Mouse (Mus musculus): ENCODE measurements at regions not wholly inside any gene's neighbourhood (a gene's known extent, or its start where the extent isn't known, plus 50 kb on each side); places are given as distances from the start of the nearest gene placed in this dataset.
A peak's percentile ranks its signal among the peaks of the same experiment; 100 is the strongest.

DNA sequence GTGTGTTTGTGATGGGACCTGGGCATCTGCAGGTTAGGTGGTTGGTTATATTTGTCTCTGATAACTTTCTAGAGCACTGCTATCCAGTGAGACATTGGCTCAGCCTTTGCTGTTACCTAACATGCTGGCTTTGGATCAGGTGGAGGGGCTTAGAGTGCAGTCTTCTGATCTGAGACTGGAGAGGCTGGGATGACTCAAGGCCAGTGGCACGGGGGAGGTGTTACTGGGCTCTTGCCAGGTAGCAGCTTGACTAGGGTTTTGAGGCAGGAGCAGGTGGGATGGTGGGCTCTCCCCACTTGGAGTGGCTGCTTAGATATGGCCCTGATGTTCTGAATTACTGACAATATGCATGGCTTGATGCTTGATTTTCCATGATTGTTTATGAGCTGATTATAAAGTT lies 236.0 kb downstream of the Zfp704 start:
- no peak for DNase-seq

GRCm38 (mm10) chr3:9370096-9370495 lies 239.8 kb downstream of the Zfp704 start:
- DNase-seq, result no peak

DNA sequence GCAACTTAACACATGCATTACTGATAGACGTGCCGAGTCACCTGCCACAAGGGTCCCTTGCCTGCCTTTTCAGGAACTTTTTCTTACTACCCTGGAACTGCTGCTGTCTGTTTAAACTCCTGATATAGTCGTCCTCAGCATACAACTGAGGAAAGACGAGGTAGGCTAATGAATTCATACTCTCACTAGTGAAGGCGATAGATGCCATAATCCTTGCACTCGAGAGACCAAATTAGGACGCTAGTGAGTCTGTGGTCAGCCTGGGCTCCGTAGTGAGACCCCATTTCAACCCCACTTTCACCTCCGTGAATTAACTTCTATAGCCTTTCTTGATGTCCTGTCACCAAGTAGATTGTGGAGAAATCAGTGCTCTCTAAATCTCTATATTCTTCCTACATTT lies 244.1 kb downstream of the Zfp704 start:
- DNase-seq, result no peak

DNA sequence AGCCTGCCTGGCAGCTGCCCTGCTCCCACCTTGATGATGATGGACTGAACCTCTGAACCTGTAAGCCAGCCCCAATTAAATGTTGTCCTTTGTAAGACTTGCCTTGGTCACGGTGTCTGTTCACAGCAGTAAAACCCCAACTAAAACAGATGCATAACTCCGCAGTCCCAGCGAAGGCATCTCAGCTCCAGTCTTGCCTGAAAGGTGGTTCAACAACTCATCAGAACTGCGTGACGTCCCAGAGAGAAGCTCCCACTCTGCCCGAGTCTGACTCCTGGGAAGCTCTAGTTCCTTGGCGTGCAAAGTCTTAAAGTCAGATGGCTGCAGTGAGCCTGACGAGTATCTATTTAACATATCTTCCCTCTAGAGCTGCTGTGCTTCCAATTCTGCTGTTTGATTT lies 250.7 kb downstream of the Zfp704 start:
- no peak for DNase-seq

DNA sequence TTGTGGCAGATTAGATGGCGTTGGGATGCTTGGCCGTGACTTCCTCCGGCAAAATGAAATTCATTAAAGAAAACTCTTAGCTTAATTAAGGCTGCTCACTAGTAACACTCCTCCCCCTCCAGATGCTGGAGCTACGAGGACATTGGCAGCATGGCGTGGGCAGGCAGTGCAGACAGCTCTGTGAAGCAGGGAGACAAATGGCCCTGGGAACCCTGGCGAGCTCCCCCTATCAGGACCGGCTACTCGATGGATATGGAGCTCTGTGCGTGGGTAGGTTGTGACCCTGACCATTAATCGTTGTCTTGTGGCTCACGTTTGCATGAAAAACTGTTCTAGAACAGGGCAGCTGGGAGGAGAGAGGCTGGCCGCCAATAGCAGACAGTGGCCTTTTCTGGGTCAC lies 251.8 kb downstream of the Zfp704 start:
- no peak for DNase-seq

- no peak for DNase-seq
Observed at GRCm38 (mm10) chr3:9357639-9358038, 252.2 kb downstream of the Zfp704 start.

DNA sequence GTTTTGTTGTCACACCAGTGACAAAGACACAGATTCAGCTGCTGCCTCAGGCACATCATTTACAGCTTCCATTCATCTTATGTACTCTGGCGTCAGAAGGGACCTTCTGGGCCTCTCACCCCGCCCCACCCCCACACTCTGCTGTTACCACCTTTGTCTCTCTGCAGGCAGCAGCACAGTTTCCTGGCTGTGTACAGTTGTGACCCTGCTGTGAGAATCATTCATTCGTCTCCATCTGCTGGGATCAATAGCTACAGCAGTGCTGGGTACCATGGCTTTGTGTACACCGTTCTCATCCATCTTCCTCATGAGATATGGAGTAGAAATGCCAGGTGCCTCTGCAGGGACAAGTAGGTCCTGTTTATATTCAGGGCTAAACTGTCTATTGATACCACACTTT lies 254.0 kb downstream of the Zfp704 start:
- no peak for DNase-seq

DNA sequence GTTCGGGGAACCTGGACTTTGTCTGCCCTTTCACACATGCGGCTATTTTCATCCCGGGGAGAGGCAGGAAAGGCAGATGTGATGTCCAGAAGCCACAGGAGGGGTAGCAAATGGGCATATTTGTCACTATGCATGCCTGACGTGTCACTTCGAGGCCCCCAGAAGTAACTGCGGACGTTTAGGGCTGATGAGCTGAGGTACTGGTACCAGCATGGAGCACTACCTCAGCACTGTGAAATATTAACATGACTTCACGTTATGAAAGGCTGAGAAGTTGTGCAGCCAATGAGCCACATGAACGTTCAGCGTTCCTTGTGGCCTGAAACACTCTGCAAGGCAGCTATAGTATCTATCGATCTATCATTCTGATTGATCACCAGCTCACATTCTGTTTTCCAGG lies 255.1 kb downstream of the Zfp704 start:
- DNase-seq, result no peak

GRCm38 (mm10) chr3:9352251-9352650 lies 257.6 kb downstream of the Zfp704 start:
- DNase-seq, result no peak

DNA sequence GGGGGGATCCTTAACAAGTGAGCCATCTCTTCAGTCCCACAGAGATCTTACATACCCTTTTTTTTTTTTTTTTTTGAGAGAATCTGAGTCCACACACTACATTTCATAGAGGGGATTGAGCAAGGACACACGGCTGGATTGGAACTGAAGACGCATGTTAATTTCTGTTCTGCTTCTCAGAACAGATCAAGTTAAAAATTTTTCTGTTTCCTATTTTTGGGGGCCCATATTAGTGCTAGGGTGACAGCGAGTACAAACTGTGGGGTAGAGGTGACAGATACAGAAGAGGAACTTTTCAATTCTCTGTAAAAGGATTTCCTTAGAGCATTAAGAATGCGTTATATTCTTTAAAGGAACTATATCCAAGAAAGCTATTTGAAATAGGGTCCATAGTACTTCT lies 260.1 kb downstream of the Zfp704 start:
- no peak for DNase-seq

GRCm38 (mm10) chr3:9347446-9347860 lies 262.4 kb downstream of the Zfp704 start:
- DNase-seq, result no peak

DNA sequence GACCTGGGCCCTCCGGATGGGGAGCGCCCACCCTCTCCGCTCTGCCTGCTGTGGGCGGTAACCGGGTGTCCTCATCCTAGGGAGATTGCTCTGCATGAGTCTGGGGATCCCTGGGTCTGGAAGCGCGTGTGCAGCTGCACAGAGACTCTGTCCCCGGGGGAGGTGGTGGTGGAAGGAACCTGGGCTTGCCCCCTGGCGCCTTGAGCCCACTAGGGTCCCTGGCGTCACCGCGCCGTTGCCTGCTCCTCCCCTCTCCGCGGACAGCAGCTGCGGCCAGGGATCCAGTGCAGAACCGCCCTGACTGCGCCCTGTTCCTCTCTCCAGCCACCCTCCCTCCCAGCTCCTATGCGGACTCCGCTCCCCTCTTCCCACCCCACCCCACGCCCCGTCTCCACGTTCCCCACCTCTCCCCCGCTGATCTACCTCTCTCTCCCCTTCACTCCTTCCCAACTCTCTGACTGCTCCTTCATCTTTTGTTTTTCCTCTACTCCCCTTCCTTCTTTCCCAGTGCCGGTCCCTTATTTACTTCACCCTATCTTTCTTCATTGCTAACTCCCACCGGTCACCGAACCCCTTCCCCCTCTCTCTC lies 262.9 kb downstream of the Zfp704 start:
- peak in 1 of 2 experiments; percentile 10 for DNase-seq

GRCm38 (mm10) chr3:9346356-9346755 lies 263.5 kb downstream of the Zfp704 start:
- no peak for DNase-seq

DNA sequence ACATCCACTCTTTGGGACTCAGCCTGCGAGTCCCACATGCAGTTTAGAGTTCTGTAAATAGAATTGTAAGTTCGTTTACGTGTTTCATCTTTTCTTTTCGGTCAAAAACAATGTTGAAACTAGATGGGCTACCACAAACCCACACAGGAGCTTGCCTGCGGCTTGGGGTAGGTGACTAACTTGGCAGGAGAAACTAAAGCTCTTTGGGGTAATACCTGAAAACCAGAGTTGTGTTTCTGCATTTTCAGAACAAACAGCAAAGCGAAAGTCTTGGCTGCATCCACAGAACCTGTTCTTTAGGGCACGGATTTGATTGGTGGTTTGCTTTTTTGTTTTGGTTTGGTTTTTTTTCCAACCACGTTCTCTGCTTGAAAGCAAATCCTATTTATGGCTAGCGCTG lies 264.0 kb downstream of the Zfp704 start:
- no peak for DNase-seq

GRCm38 (mm10) chr3:9343586-9343985 lies 266.3 kb downstream of the Zfp704 start:
- DNase-seq, result no peak

DNA sequence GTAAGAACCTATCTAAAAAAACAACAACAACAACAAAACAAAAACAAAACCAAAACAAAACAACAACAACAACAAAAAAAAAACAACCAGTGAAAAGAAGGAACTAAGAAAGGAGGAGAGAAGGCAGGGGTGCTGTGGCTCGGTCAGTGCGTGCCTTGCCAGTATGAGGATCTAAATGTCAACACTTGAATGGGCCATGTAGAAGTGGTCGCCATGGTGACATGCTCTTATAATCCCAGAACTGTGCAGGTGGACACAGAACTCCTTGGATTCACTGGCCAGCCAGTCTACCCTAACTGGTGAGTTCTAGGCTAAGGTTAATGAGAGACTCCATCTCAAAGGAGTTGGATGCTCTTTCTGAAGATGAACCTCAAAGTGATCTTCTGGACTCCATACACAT lies 267.7 kb downstream of the Zfp704 start:
- DNase-seq, result no peak

DNA sequence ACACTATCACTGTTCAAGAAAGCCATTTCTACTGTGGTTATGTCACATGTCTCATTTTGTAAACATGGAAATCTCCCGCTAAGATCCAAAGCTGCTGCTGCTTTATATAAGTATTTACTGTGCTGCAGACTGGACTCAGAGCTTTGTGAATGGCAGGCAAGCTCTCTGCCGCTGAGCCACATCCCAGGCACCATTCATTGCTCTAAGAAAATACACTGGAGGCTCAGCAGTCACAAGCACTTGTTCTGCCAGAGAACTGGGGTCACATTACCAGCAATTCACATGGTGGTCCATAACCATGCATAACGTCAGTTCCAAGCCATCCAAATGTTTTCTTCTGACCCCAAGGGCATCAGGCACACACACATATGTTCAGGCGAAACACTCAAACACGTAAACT lies 268.2 kb downstream of the Zfp704 start:
- no peak for DNase-seq

DNA sequence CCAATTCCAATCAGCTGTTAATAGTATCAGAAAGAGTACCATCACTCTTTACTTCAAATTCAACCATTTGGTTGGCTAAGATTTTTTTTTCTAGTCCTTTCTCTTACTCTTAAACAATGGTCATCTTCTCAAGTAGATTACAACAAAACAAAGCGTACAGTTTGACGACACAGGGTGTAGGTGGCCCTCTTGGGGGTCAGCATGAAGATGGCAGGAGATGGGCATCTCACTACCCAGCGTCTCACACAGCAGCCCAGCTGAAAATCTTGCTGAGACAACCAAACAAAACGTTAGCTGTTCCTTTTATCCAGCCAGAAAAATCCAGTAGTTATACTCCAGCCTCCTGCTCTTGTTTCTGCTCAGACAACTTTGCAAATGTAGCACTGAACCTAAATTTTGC lies 268.6 kb downstream of the Zfp704 start:
- DNase-seq, result no peak

DNA sequence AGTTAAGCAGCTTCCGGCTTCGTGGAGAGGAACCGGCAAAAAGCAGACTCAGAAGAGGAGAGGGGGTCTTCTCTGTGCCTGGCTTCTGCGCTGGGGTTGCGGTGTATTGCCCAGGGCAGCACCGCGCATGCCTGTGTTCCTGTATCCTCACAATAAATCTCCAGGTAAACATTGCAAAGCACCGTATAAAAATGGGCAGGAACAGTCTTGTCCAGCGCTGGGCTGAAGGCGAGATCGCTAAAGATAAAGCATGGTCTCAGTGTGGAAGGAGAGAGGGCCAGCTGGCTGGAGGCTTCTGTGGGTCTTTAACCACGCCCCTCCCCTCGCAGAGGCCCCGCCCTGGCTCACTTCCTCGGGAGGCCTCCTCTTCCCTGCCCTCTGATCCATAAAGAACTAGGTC lies 269.1 kb downstream of the Zfp704 start:
- DNase-seq, result peak in 1 of 2 experiments; percentile 19

DNA sequence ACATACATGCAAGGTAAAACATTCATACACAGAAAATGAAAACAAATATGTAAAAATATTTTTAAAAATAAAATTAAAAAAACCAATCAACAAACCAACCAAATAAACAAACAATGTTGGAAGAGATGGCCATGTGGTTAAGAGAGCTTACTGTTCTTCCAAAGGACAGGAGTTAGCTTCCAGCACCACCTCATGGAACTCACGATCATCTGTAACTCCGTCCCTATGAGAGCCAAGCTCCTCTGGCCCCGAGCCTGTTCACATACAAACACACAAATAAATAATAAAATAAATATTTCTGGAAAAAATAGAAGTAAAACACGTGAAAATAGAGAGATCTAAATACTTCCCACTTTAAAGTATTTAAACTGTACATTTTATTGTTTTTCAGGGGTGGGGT lies 269.5 kb downstream of the Zfp704 start:
- DNase-seq, result no peak

GRCm38 (mm10) chr3:9339669-9340068 lies 270.2 kb downstream of the Zfp704 start:
- DNase-seq, result no peak

DNA sequence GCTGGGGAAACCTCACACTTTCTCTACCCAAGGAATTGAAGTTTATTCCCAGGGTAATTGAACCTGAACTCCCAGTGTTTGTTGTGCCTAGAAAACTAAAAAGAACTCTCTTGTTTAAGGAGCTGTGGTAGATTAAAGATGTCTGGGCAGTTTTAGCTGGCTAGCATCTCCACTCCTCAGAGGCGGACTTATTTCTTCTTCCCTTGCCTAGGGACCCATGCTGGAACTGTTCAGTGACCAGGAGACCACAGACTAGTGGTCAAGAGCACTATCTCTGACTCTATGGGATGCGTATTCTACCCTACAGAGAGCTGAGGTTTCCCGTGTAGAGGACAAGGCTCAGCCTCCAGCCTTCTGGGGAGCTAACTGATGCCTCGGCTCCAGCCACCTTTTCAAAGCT lies 274.3 kb downstream of the Zfp704 start:
- no peak for DNase-seq

Measured in spleen, adult 18-20 months (tissue).